Mouse (Mus musculus) adrenal gland, adult 8-10 months (tissue): ENCODE measurements at regions not wholly inside any gene's neighbourhood (a gene's known extent, or its start where the extent isn't known, plus 50 kb on each side); places are given as distances from the start of the nearest gene placed in this dataset.
A peak's percentile ranks its signal among the peaks of the same experiment; 100 is the strongest.

Experiments used
- DNase-seq: peaks from one replicate; pipeline ENCODE4 v3.0.0; 2022

- no peak for DNase-seq
Observed at GRCm38 (mm10) chr3:52801446-52801845, 215.6 kb downstream of the Cog6 start.

GRCm38 (mm10) chr3:52800673-52801072 lies 216.4 kb downstream of the Cog6 start:
- DNase-seq, result no peak

- no peak for DNase-seq
Observed at GRCm38 (mm10) chr3:52797801-52798200, 219.2 kb downstream of the Cog6 start.

GRCm38 (mm10) chr3:52797164-52797563 lies 219.9 kb downstream of the Cog6 start:
- no peak for DNase-seq

GRCm38 (mm10) chr3:52794218-52794617 lies 222.8 kb downstream of the Cog6 start:
- DNase-seq, result no peak

- DNase-seq, result no peak
Observed at GRCm38 (mm10) chr3:52792801-52793200, 224.2 kb downstream of the Cog6 start.

- DNase-seq, result no peak
Observed at GRCm38 (mm10) chr3:52792121-52792520, 224.9 kb downstream of the Cog6 start.

- no peak for DNase-seq
Observed at GRCm38 (mm10) chr3:52790942-52791341, 226.1 kb downstream of the Cog6 start.

GRCm38 (mm10) chr3:52787964-52788760 lies 228.9 kb downstream of the Cog6 start:
- no peak for DNase-seq

GRCm38 (mm10) chr3:52785595-52785994 lies 231.4 kb downstream of the Cog6 start:
- DNase-seq, result no peak

GRCm38 (mm10) chr3:52784476-52784875 lies 232.6 kb downstream of the Cog6 start:
- DNase-seq, result no peak

- DNase-seq, result no peak
Observed at GRCm38 (mm10) chr3:52782576-52782975, 234.5 kb downstream of the Cog6 start.

GRCm38 (mm10) chr3:52781521-52781920 lies 235.5 kb downstream of the Cog6 start:
- DNase-seq, result no peak

GRCm38 (mm10) chr3:52780356-52780755 lies 236.7 kb downstream of the Cog6 start:
- no peak for DNase-seq

GRCm38 (mm10) chr3:52775875-52776274 lies 241.2 kb downstream of the Cog6 start:
- no peak for DNase-seq

GRCm38 (mm10) chr3:52775156-52775555 lies 241.9 kb downstream of the Cog6 start:
- no peak for DNase-seq

- DNase-seq, result no peak
Observed at GRCm38 (mm10) chr3:52774734-52775133, 242.3 kb downstream of the Cog6 start.

- no peak for DNase-seq
Observed at GRCm38 (mm10) chr3:52767276-52767675, 249.8 kb downstream of the Cog6 start.

GRCm38 (mm10) chr3:52766841-52767240 lies 250.2 kb downstream of the Cog6 start:
- DNase-seq, result no peak

- DNase-seq, result peak; percentile 63
Observed at GRCm38 (mm10) chr3:52764166-52764565, 252.9 kb downstream of the Cog6 start.

GRCm38 (mm10) chr3:52763660-52764059 lies 253.4 kb downstream of the Cog6 start:
- no peak for DNase-seq

- DNase-seq, result no peak
Observed at GRCm38 (mm10) chr3:52762549-52762948, 254.5 kb downstream of the Cog6 start.

GRCm38 (mm10) chr3:52759846-52760245 lies 257.2 kb downstream of the Cog6 start:
- no peak for DNase-seq

- DNase-seq, result no peak
Observed at GRCm38 (mm10) chr3:52758561-52758960, 258.5 kb downstream of the Cog6 start.

GRCm38 (mm10) chr3:52756816-52757215 lies 260.2 kb downstream of the Cog6 start:
- DNase-seq, result no peak
